Mouse (Mus musculus) ZHBTc4 (cell line): ENCODE measurements around the gene Fbf1.

Experiments used
- DNase-seq: peaks from one replicate; pipeline ENCODE4 v3.0.0-alpha.2; 2011; ENCODE audit warnings: low read depth, low spot score

The Fbf1 gene

DNA sequence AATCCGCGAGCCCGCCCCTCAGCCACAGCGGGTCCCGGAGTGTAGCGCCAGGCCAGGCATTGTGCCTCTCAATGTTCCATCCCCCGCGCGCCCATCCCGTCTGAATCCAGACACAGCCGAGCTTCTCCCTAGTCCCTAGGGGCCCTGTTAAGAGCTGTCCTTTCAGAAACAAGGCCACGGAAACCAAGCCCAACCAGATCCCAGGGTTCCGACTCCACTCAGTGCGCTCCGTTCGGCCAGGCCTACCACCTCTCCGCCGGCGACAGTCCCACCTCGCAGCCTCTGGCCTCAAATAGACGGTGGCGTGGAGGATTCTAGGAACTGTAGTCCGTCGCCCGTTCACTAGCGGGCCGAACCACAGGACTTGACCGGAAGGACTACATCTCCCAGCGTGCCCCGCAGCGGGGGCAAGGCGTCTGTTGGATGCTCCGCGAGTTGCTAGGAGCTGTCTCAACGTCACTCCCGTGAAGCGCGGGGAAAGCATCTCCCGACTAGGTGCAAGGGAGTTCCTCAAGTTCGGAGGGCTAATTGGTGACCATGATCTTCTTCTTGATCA lies at the start of gene Fbf1:
Gene Fbf1, minus strand, starts transcription at position 283 of the 556 bp plus-strand sequence.
- peak; percentile 98 for DNase-seq

DNA sequence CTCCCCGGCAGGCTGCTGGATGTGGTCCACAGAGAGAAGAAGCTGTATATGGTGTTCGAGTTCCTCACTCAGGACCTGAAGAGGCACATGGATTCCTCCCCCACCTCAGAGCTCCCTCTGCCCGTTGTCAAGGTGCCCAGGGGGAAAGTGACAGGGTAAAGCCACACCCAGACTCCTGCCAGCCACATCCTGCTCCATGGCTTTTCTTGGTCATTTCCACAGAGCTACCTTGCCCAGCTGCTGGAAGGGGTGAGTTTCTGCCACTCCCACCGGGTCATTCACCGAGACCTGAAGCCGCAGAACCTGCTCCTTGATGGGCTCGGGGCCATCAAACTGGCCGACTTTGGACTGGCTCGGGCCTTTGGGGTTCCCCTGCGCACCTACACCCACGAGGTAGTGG lies 48.6 kb upstream of the Fbf1 start:
- no peak for DNase-seq

DNA sequence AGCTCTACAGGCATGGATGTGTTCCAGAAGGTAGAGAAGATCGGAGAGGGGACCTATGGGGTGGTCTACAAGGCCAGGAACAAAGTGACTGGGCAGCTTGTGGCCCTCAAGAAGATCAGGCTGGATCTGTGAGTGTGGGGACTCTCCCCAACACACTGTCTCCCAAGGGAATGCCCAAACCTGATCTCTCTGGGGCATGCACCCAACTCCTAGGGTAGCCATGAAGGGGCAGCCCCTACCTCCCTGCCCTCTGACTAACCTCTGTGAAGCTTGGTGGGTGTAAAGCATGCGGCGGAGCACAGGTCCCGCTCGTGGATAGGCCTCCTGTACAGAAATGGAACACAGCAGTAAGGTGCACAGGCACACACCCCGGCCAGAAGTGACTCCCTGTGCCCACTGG lies 48.0 kb upstream of the Fbf1 start:
- no peak for DNase-seq

DNA sequence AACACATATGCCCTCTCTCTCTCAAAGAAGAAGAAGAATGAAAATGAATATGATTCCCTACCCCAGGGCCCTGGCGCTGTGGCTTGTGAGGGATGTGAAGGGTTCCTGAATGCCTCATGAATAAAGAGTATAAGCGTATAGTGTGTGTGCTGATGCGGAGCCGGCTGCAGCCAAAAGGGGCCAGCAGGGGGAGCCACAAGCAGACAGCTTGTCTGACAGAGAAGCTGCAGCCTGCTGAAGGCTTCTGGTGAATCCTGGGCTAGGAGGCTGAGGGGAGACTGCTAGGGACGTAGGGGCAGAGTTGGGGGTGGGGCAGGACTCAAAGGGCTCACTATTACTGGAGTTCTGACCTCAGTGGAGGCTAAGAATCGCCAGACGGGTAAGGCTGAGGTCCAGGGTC lies 47.2 kb upstream of the Fbf1 start:
- DNase-seq: peak; percentile 89

DNA sequence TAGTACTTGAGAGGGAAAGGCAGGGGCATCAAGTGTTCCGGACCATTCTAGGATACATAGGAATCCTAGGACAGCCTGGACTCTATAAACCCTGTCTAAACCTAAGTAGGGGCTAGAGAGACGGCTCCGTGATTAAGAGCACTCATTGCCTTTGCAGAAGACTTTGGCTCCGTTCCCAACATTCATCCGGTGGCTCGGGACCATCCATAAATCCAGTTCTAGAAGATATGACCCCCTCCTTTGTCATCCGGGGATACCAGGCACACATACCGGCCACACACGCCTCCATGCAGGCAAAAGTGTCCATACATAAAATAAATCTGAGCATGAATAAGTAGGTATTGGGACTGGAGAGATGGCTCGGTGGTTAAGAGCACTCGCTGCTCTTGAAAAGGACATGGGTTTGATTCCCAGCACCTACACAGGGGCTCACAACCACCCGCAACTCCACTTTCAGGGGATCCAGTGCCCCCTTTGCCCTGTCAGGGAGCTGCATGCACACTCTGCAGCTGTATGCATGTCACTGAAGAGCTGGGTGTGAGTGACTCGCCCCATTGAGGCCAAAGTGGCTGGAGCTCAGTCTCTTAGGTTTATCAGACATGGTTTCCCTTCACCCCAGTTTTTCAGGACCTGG lies 46.0 kb upstream of the Fbf1 start:
- no peak for DNase-seq

DNA sequence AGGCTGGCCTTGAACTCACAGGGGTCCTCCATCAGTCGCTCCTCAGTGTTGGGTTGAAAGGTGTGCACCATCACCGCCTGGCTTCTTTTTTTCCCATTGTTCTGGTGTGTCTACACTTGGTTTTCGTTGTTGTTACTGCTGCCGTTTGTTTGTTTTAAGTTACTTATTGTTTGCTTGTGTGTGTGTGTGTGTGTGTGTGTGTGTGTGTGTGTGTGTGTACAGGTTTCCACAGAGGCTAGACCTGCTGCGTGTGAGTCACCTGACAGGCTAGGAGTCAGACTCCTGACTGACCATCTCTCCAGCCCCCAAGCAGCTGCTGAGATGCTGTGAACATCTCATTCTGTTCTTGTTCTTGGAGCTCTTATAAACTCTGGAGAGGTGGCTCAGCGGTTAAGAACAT lies 44.9 kb upstream of the Fbf1 start:
- DNase-seq: no peak

DNA sequence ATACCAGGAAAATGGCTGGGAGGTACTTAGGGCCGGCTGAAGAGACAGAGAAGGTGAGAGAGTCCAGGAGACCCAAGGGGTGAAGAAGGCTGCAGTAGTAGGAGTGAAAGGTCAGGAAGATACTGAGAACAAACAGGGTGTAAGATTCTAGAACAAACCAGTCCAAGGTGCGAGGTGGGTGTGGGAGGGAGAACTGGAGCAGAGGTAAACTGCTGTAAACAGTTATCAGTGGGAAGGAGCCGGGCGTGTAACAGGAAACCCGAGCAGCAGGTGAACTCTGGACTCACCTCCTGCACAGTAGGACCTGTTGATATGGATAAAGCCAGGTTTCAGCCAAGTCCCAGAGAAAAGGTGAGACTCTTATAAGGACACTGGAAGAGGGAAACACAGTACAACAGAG lies 42.7 kb upstream of the Fbf1 start:
- DNase-seq: peak; percentile 46

DNA sequence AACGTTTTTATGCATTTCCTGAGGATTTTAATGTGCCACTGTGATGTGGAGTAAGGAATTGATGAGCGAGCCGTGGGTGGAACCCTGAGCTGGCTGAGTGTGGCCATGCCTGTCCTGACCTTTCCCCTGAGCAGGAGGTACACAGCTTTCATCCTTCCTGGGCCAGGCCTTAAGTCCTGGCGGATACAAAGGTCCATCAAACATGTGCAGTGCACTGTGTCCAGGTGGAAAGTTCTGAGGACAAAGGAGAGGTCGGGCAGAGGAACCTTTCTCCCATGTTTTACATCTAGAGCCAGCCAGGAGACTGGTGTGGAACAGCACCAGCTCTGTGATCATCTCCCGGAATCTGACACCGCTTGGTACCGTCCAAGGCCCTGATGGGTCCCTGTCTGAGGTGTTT lies 41.3 kb upstream of the Fbf1 start:
- no peak for DNase-seq

DNA sequence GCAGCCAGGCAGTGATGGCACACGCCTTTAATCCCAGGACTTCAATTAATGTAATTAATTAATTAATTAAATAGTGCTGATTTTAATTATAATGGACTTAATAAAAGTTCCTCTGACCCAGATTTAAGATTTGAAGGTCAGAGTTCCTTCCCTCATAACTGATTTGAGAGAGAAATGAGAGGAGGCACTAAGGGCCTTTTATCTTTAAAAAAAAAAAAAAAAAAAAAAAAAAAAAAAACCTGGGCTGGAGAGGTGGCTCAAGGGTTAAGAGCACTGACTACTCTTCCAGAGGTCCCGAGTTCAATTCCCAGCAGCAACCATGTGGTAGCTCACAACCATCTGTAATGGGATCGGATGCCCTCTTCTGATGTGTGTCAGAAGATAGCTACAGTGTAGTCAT lies 40.7 kb upstream of the Fbf1 start:
- DNase-seq: no peak

DNA sequence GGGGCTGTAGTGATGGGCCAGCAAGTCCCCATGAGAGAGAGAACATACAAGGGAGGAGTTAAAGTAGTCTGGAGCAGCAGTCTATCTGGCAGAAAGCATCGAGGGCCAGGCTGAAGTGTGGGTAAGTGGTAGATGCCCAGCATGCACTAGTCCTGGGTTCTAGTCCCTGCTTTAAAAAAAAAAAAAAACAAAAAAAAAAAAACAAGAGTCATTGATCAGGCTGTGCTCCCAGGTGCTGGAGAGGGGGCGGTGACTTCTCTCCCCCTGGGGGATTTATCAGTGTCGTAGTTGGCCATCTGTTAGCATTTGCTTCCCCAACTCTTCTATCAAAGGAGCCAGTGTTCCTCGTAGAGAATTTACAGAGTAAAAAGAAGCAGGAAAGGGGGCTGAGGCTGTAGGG lies 38.7 kb upstream of the Fbf1 start:
- no peak for DNase-seq

DNA sequence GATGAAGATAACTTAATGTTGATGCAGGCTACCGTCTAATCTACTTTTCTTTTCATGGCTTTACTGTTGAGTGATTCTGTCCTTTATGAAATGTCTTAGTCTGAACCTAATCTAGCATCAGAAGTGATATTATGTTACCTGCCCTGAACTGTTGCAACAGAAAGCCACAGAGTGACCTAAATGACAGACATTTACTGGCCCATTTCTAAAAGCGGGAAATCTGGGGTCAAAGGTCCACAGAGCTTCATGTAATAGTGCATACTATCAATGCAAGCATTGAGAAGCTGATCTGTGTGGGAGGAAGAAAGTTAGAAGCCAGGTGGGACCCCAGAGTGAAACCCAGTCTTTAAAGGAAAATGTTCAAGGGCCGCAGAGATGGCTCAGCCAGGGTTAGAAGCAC lies 35.2 kb upstream of the Fbf1 start:
- DNase-seq: no peak

DNA sequence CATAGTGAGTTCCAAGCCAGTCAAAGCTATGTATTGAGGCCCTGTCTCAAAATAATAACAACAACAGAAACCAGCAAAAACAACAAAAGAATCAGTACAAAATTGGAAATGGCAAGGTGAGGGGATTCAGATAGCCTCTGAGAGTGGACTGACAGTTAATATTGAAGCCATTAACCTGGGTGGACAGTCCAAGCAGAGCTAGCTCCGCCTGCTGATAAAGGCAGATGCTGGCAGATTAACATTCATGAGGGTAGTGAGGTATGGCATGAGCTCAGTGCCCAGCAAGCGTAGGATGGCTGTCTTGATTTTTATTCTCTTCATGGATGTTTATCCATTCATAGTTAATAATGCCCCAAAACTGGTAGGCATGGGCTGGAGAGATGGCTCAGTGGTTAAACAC lies 33.2 kb upstream of the Fbf1 start:
- DNase-seq: no peak

DNA sequence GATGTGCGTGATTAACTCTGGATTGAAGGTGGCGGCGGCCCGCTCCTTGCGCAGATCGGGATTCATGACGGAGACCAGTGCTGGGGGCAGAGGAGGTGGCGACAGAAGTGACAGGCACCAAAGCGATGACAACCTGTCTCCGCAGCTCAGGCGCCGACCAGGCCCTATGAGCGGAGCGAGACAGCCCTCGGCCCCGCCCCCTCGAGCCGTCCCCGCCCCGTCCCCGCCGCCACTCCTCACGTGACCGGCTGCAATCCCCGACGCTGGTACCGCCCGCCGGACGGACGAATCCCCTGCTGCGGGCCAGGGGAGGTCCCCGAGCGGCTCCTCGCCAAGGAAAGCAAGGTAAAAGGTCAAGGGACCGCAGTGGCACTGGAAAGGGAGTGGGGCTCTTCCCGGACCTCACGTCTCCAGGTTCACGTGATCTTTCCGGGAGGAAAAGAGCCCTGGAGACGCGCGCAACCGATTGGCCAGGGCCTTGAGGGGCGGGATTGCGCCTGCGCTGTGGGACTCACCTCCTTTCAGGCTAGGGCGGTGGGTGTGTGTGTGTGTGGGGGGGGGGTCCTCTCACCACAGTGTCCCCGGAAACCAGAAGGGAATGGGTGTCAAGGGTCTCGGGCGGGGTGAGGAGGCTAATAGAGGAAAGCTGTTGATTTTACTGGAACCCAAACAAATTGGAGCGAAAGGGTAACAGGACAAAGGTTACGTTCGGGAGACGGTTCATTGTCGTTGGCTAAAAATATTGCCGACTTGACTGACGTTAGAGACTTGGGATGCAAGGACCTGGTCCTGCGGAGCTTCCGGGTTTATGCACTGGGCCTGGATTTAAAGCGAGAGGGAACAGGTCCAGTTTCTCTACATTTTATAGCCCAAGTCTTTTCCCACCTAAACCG lies 30.9 kb upstream of the Fbf1 start, which contains the start of the genes Ten1 and Acox1:
Gene Ten1, plus strand, starts transcription at position 217 of the 893 bp plus-strand sequence.
Gene Acox1, minus strand, starts transcription at position 407 of the 893 bp plus-strand sequence.
- peak; percentile 98 for DNase-seq

DNA sequence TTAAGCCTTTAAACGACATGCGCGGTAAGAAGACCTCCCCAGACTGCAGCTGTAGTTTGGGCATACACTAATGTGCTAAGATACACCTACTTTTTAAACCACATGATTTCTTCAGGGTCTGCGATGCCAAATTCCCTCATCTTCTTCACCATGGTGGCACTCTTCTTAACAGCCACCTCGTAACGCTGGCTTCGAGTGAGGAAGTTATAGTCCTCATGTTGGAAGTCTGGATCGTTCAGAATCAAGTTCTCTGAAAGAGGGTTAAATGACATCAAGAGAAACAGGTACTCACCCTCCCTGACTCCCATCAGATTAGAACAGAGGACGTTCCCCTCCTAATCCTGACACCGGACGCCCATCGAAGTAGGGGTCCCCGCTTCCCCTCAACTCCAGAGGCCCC lies 30.2 kb upstream of the Fbf1 start:
- DNase-seq: no peak

DNA sequence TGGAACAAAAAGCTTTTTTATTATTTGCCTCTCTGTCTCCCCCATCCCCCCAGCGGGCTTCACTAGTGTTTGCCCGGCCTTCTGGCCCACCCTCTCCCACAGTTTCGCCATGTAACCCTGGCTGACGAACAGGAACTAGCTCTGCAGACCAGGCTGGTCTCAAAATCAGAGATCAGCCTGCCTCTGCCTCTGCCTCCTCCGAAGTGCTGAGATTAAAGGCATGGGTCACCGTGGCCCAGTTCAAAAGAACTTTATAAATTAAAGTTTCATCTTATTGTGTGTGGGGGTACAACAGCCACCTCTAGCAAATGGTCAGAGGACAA lies 29.6 kb upstream of the Fbf1 start:
- DNase-seq: no peak

DNA sequence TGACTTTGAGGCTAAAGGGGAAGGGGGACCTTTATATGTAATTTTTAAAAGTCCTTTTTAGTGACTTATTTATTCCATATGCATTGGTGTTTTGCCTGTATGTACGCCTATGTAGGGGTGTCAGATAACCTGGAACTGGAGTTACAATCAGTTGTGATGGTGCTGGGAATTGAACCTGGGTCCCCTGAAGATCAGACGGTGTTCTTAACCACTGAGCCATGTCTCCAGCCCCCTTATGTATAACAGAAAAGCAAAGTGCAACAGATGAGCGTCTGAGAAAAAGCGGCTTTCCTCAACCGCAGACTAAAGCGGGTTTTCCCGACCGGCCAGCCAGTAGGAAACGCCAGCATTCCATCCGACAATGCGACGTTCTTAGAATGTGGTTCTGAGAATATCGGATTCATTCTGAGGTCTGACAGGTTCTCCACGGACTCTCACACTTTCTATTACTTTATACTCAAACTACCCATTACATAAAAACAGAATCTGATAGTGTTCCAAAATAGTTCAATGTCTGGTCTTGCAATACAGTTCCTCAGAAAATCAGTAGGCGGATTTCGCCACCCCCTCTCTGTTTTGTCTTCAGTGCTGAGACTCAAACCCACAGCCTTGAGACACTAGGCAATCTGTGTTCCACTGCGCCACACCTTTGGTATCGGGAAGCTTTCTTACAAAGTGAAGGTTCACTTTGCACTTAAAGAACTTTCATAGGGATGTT lies 29.1 kb upstream of the Fbf1 start:
- DNase-seq: no peak

DNA sequence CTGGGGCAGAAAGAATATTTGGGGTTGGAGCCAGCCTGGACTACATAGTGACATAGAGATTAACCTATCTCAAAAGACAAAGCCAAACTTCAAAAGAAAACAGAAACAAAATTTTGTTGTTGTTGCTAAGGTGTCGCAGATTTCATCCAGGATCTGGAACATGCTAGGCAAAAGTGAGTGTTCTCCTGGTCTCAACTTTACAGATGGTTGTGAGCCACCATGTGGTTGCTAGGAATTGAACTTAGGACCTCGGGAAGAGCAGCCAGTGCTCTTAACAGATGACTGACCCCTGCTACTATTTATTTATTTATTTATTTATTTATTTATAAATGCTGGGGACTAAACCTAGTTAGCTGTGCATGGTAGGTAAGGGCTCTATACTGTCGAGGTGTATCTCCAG lies 28.4 kb upstream of the Fbf1 start:
- DNase-seq: no peak

DNA sequence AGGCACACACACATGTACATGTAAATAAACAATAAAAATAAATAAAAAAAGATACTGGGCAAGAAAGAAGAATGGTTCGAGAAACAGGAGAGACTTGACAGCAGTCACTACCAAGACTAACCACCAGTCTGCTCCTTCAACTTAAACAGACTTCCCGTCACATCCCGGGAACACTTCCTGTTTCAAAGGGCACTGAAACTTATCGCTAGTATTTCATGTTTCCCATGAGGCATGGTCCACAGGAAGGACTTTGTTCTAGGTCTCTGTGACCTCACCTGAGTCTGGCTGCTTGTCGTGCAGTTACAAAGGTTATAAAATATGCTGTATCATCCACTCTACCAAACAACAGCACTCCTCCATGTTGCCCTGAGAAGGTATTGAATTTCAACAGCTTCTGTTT lies 27.3 kb upstream of the Fbf1 start:
- peak; percentile 46 for DNase-seq

DNA sequence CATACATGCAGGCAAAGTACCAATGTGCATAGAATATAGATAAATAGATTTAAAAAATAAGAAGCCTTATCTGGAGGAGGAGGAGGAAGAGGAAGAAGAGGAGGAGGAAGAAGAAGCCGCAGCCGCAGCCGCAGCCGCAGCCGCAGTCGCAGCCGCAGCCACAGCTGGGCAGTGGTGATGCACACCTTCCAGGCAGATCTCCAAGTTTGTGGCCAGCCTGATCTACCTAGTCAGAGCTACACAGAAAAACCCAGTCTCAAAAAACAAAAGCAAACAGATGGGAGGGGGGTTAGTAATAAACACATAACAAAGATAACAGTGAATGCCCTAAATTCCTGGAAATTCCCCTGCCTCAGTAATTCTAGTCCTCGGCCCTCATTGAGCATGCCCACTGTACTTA lies 26.7 kb upstream of the Fbf1 start:
- DNase-seq: no peak

DNA sequence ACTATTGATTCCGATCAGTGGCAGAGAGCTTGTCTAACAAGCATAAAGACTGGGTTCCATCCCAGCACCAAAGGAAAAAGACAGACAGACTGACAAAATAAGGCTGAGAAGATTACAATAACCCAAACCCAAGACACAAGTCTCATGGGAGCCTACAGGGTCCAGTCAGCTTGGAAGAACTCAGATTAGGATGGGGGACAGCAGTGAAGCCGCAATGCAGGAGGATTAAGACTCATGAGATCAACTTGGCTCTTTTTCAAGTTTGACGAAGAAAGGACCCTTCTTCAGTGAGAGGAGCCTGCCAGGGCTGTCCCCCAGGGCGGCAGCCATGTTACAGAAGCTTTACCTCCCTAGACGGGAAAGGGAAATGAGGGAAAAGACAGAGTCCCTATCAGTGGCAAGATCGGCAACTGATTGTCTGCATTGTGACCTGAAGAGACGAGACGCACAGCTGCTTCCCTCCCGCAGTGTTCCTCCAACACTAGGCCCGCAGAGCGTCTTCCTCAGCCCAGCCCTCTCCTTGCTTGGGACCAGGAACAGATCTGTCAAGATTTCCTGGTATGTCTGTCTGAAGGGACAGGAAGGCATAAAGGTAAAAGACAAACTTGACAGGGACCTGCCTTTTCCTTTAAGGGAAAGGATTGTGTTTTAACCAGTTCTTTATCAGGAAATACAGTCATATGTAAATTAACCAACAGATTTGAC lies 19.4 kb upstream of the Fbf1 start:
- DNase-seq: peak; percentile 71

DNA sequence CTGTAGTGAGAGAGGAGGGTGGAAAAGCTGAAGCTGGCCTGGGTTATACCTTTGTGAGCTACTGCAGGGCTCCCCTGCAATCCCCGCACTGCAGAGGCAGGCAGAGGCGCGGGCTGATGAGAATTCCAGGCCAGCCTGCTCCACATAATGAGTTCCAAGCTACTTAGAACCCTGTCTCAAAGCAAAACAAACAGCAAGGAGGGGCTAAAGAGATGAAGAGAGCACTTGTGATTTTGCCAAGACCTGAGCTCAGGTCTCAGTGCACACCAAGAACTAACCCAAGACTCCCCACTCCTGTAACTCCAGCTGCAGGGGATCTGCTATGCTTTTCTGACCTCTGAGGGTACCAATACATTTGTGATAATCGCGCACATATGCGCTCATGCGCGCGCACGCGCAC lies 18.4 kb upstream of the Fbf1 start:
- DNase-seq: no peak

DNA sequence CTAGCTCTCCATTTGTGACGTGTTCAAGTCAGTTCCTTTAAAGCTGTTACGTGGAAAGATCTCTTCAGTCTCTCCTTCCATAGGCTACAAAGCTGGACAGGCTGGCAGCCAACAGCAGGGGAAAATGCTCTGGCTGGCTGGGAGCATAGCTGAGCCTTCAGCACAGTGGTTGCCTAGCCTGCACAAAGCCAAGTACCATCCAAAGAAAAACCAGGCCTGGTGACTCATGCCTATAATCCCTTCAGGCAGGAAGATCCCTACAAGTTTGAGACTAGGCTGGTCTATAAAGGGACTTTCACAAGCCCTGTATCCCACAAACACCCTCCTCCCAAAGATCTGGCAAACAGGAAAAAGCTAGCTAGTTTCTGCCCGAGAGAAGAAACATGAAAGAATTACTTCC lies 17.9 kb upstream of the Fbf1 start:
- no peak for DNase-seq
